Mouse (Mus musculus) T-helper 2 cell (primary cell): ENCODE data around the gene Mrgprb4.

ENCODE experiments used
- in situ Hi-C: fragments of 300-600 bp; cut with MboI, MseI; formaldehyde crosslinking; loops from one replicate; pipeline ENCODE4 v1.15.1; 2025; ENCODE audit warnings: high pct_unique_total_duplicates

Gene Mrgprb4

DNA sequence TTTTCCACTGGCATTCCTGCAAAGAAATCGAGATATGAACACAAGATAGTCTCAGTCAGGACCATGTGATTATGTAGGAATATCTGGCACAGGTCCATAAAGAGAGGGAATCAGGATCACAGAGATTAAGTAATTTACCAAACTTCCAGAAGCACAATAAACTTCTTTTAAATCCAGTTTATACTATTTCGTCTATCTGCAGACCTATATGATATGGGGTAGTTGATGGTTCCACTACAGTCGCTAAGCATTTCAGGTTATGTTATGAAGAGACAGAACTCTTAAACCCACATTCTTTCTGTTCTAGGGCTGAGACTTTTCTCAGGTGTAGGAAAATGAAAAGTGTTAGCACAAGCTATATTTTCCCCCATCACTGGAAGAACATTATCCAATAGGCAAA, at the start of gene Mrgprb4:
Mrgprb4 (minus strand) TSS at position 101 of the 400 bp plus-strand sequence.
- in situ Hi-C loops: no loop called here

DNA sequence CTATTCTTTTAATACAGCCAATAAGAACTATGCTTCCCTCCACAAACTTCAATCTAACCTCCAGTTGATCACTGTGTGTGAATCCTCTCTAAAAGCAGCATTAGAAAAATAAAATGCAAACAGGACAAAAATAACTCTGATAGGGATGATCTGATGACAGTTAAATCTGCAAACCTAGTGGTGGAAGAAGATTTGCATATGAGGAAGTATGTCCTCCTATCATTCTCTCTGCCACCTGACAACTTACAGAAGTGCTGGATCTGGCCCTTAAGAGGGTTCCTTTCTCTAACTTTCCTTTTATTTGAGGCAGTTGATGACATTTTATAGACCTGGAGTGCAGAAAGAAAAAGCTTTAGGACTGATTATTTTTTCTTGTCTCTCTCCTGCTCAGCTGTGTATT, 27.0 kb upstream of the Mrgprb4 start:
- in situ Hi-C loops: no loop called here

DNA sequence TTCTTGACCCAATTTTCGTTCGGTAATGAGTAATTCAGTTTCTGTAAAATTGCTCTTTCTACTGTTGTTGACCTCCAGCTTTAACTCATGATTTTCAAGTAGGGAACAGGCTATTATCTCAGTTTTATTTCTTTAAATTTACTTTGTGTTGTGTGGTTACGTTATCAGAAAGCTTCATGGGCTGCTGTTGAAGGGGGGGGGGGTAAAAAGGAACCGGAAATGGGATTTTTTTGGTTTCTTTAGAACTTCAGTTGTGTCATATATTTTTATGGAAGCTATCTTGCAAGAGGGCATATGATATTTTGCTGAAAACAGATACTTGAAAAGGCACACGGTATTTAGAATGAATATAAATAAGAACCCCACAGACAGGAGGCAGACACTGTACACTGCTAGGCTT, 26.0 kb upstream of the Mrgprb4 start:
- in situ Hi-C loops: no loop called here

DNA sequence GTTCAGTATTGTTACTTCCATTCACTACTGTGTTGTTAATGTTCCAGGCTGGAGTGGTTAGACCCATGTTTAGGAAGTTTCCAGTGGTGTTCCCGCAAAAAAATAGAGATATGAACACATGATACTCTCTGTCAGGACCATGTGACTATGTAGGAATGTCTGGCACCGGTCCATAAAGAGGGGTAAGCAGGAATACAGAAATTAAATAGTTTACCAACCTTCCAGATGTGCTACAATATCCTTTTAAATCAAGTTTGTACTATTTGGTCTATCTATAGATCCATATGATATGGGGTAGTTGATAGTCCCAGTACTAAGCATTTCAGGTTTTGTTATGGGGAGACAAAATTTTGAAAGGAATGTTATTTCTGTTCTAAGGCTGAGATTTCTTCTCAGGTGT, 30.2 kb downstream of the Mrgprb4 start, which contains the start of gene Mrgprb5:
Mrgprb5 (minus strand) TSS at position 101 of the 400 bp plus-strand sequence.
- in situ Hi-C loops: no loop called here

DNA sequence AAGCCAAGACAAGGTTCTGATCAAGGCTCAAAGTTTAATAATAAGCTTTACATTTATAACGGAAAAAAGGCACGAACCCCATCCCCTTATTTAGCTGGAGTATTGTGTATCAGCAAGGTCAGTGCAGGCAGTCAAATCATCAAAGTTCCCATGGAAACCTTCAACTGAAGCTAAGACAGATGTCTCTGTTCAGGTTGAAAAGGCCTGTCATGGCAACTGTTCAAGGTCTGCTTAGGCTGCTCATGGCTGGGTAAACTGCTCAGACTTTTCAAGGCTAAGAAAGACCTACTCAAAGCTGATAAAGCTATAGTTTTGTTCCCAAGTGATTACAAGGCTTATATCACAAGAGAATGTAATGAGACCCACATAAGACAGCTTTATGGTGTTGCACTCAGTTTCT, 31.6 kb downstream of the Mrgprb4 start:
- in situ Hi-C loops: no loop called here
